Mouse (Mus musculus) hindbrain, embryonic 13.5 days (tissue): Measurements from ENCODE around the gene Ptgs1. TPM values are rescaled to one million over a fixed set of nuclear protein-coding genes. Genes with fewer than 3 reads are reported as not detected.
"Not testable (repeated sequence)": the region's sequence is repeated elsewhere in the genome, so short reads cannot be mapped to it uniquely, and the experiment has no call there.

Source experiments
- ATAC-seq: fragments of 200-750 bp; cut with Nextera tagmentation; 2 replicates; pipeline ENCODE4 v1.8.0; 2017; ENCODE audit warnings: moderate TSS enrichment; ENCODE audit not compliant: low FRiP score
- H3K27ac ChIP-seq: fragments of 300-500 bp; sonication (generic); 2 replicates; pipeline ENCODE4 v1.5.1; 2015; ENCODE audit warnings: inconsistent platforms, mild to moderate bottlenecking, moderate library complexity
- H3K27me3 ChIP-seq: fragments of 300-500 bp; sonication (generic); 2 replicates; pipeline ENCODE4 v1.6.1; 2015; ENCODE audit warnings: mild to moderate bottlenecking, inconsistent platforms
- H3K36me3 ChIP-seq: fragments of 300-500 bp; sonication (generic); 2 replicates; pipeline ENCODE4 v1.6.1; 2015; ENCODE audit warnings: mild to moderate bottlenecking, inconsistent platforms
- H3K4me1 ChIP-seq: fragments of 300-500 bp; sonication (generic); replicated peaks from 2 replicates; pipeline ENCODE4 v1.6.1; 2015; ENCODE audit warnings: inconsistent platforms
- H3K4me2 ChIP-seq: fragments of 300-500 bp; sonication (generic); 2 replicates; pipeline ENCODE4 v1.6.1; 2015; ENCODE audit warnings: inconsistent platforms, mild to moderate bottlenecking, moderate library complexity
- H3K4me3 ChIP-seq: fragments of 300-500 bp; sonication (generic); 2 replicates; pipeline ENCODE4 v1.5.1; 2015; ENCODE audit warnings: mild to moderate bottlenecking, inconsistent platforms
- H3K9ac ChIP-seq: fragments of 300-500 bp; sonication (generic); 2 replicates; pipeline ENCODE4 v1.6.1; 2015; ENCODE audit warnings: mild to moderate bottlenecking, inconsistent platforms
- H3K9me3 ChIP-seq: fragments of 300-500 bp; sonication (generic); 2 replicates; pipeline ENCODE4 v1.6.1; 2016; ENCODE audit warnings: inconsistent platforms
- WGBS: fragments of 180-500 bp; shearing (Covaris S2); methylation state at CpG from one replicate; pipeline ENCODE4 v1.1.7; 2015; 5-methylcytosine and 5-hydroxymethylcytosine counted together
- polyA plus RNA-seq: library from polyadenylated mRNA; unstranded; fragments of >200 nt; fragmentation: Nextera tagmentation; extraction: Ambion mirVana; gene quantifications from 2 replicates; pipeline ENCODE4 v1.2.1, GENCODE M21; 2015

The Ptgs1 gene
- polyA plus RNA-seq: 5.1 and 5.2 TPM in 2 replicates

DNA sequence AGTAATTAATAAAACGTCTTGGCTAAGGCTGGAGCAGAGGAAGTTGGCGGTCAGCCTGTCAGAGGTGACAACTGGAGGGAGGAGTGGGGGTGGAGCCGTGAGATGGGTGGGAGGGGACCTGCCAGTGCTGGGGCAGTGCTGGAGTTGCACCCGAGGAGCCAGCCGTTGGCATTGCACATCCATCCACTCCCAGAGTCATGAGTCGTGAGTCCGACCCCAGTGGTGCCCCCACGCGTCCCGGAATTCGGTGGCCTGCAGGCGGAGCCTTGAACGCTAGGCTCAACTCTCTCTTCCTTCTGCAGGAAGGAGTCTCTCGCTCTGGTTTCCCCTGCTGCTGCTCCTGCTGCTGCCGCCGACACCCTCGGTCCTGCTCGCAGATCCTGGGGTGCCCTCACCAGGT is at the start of gene Ptgs1:
Gene Ptgs1 (plus strand): TSS at position 61 of the 400 bp plus-strand sequence.
- peaks cover 36% of the 10 kb centered on the region for H3K27me3 ChIP-seq
- no peaks in the 10 kb centered on the region for H3K9me3 ChIP-seq
- no peak within 1 kb of the TSS for H3K27ac ChIP-seq
- H3K36me3 ChIP-seq: no peaks in the 10 kb centered on the region
- peaks cover 9% of the 10 kb centered on the region for H3K4me1 ChIP-seq
- WGBS: 3% methylated on average over 18 of the region's 18 CpGs
- peak within 1 kb of the TSS; percentile 37 for H3K4me3 ChIP-seq
- peak; percentile 59 for ATAC-seq
- peak within 1 kb of the TSS; percentile 67 for H3K9ac ChIP-seq
- peak within 1 kb of the TSS; percentile 63 for H3K4me2 ChIP-seq

- H3K4me1 ChIP-seq: not testable (repeated sequence)
- 84% methylated on average over 4 of the region's 4 CpGs for WGBS
Measured at GRCm38 (mm10) chr2:36181587-36182368, 48.4 kb upstream of the Ptgs1 start.

GRCm38 (mm10) chr2:36183278-36183677 is 46.9 kb upstream of the Ptgs1 start:
- 80% methylated on average over 2 of the region's 2 CpGs for WGBS

More at GRCm38 (mm10) chr2:36181587-36182368, 48.4 kb upstream of the Ptgs1 start:
- H3K4me2 ChIP-seq, H3K4me3 ChIP-seq, H3K27me3 ChIP-seq, H3K9me3 ChIP-seq, ATAC-seq, H3K9ac ChIP-seq, H3K27ac ChIP-seq: not testable (repeated sequence)
- peaks cover 32% of the 10 kb centered on the region for H3K36me3 ChIP-seq

GRCm38 (mm10) chr2:36184192-36184591 is 46.0 kb upstream of the Ptgs1 start:
- 85% methylated on average over 2 of the region's 2 CpGs for WGBS
- no peak overlapping the region for H3K4me2 ChIP-seq
- H3K9ac ChIP-seq: no peak overlapping the region
- no peaks in the 10 kb centered on the region for H3K4me1 ChIP-seq
- no peak for ATAC-seq
- no peak overlapping the region for H3K27ac ChIP-seq
- no peak overlapping the region for H3K4me3 ChIP-seq
- H3K27me3 ChIP-seq: no peaks in the 10 kb centered on the region
- H3K36me3 ChIP-seq: peaks cover 15% of the 10 kb centered on the region
- no peaks in the 10 kb centered on the region for H3K9me3 ChIP-seq

More at GRCm38 (mm10) chr2:36183278-36183677, 46.9 kb upstream of the Ptgs1 start:
- no peak for ATAC-seq
- Histone ChIP-seq H3K9ac (no peak overlapping the region), H3K27ac (no peak overlapping the region), H3K9me3 (no peaks in the 10 kb centered on the region), H3K27me3 (no peaks in the 10 kb centered on the region), H3K4me1 (no peaks in the 10 kb centered on the region), H3K4me3 (no peak overlapping the region), H3K36me3 (peaks cover 20% of the 10 kb centered on the region), H3K4me2 (no peak overlapping the region)

GRCm38 (mm10) chr2:36184876-36185275 is 45.4 kb upstream of the Ptgs1 start:
- ATAC-seq: no peak
- H3K9ac ChIP-seq: no peak overlapping the region
- H3K4me1 ChIP-seq: no peaks in the 10 kb centered on the region
- no peaks in the 10 kb centered on the region for H3K9me3 ChIP-seq
- 78% methylated on average over 6 of the region's 6 CpGs for WGBS
- H3K36me3 ChIP-seq: peaks cover 9% of the 10 kb centered on the region
- H3K27me3 ChIP-seq: no peaks in the 10 kb centered on the region
- H3K4me2 ChIP-seq: no peak overlapping the region
- no peak overlapping the region for H3K27ac ChIP-seq
- no peak overlapping the region for H3K4me3 ChIP-seq

GRCm38 (mm10) chr2:36189200-36189599 is 41.0 kb upstream of the Ptgs1 start:
- not testable (repeated sequence) for H3K4me1 ChIP-seq, H3K9ac ChIP-seq, H3K4me3 ChIP-seq, H3K9me3 ChIP-seq, H3K27ac ChIP-seq, H3K27me3 ChIP-seq, H3K36me3 ChIP-seq, ATAC-seq, H3K4me2 ChIP-seq
- 86% methylated on average over 6 of the region's 6 CpGs for WGBS

DNA sequence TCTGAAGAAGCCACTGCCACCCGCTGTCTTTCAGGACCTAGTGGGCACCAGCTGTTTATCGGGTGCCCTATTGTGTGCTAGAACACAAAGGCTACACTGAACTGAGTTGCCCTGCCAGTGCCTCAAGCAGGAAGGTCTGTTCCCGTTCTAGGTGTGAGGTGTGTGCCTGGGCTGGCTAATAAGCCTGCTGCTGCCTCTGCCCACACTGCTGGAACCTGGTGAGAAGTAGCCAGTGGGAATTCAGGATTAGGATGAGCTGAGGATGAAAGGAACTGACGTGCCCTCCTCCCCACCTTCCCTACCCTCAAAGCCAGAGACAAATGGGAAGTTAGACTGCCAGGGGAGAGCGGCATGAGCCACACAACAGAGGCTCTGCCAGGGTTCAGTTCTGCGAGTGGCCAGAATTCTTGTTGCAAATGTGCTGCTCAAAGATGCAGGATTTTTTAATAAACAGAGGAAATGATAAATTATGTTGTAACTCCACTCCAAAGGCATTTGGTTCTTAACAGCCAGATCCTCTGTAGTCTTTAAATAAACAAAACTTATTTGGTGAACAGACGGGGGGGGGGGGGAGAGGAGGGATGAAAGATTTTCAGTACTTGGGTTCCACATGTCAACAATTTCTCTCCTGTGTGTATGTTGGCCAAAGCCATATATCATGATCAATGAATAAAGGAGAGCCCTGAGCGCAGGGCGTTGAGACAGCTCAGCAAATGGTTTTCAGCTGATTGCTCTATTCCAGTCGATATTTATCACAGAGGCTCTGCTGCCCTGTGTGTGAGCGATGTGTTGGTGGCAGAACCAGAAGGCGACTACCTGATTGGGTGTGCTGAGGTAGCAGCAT is 38.9 kb upstream of the Ptgs1 start:
- Histone ChIP-seq H3K27me3 (no peaks in the 10 kb centered on the region), H3K36me3 (peaks cover 4% of the 10 kb centered on the region; the same call in 1 of the 2 replicates), H3K4me2 (no peak overlapping the region), H3K27ac (peak overlapping the region; percentile 40), H3K4me3 (no peak overlapping the region), H3K9me3 (no peaks in the 10 kb centered on the region), H3K9ac (0 out of 2 replicates have a peak overlapping the region, but pooled peaks have one; percentile 46), H3K4me1 (peaks cover 7% of the 10 kb centered on the region)
- peak; percentile 46; the same call in 1 of the 2 replicates for ATAC-seq
- WGBS: 57% methylated on average over 12 of the region's 12 CpGs

- H3K4me2 ChIP-seq: no peak overlapping the region
- H3K36me3 ChIP-seq: no peaks in the 10 kb centered on the region
- H3K9me3 ChIP-seq: no peaks in the 10 kb centered on the region
- 57% methylated on average over 3 of the region's 3 CpGs for WGBS
- peaks cover 17% of the 10 kb centered on the region for H3K4me1 ChIP-seq
- peaks cover 30% of the 10 kb centered on the region for H3K27me3 ChIP-seq
- H3K9ac ChIP-seq: no peak overlapping the region
- no peak overlapping the region for H3K4me3 ChIP-seq
- no peak overlapping the region for H3K27ac ChIP-seq
- ATAC-seq: no peak
Measured at GRCm38 (mm10) chr2:36197021-36197420, 33.2 kb upstream of the Ptgs1 start.

GRCm38 (mm10) chr2:36197919-36198881 is 32.0 kb upstream of the Ptgs1 start:
- ATAC-seq: peak; percentile 60
- no peaks in the 10 kb centered on the region for H3K9me3 ChIP-seq
- peak overlapping the region; percentile 45 for H3K4me2 ChIP-seq
- H3K36me3 ChIP-seq: no peaks in the 10 kb centered on the region
- H3K27ac ChIP-seq: peak overlapping the region; percentile 69
- H3K27me3 ChIP-seq: peaks cover 40% of the 10 kb centered on the region
- peaks cover 29% of the 10 kb centered on the region for H3K4me1 ChIP-seq
- peak overlapping the region; percentile 60 for H3K9ac ChIP-seq
- WGBS: 10% methylated on average over 20 of the region's 20 CpGs
- H3K4me3 ChIP-seq: 0 out of 2 replicates have a peak overlapping the region, but pooled peaks have one; percentile 3

DNA sequence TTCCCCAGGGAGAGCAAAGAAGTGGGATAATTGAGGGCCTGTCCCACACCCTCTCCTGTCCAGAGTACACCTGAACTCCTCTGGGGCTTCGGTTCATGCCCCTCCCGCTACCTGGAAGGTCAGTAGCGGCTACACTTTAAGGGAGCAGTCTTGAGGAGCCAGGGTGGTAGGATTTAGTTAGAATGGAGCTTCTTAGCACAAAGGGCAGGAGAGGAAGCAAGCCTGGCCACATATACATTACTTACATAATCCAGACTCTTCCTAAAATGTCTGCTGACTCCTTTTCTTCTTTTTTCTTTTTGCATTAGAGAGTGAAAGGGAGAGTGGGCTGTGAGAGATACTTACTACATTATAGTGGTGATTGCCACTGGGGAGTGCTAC is 31.4 kb upstream of the Ptgs1 start:
- Histone ChIP-seq H3K4me2 (peak overlapping the region; percentile 45), H3K4me3 (no peak overlapping the region), H3K27ac (peak overlapping the region; percentile 69), H3K27me3 (peaks cover 40% of the 10 kb centered on the region), H3K9me3 (no peaks in the 10 kb centered on the region), H3K36me3 (no peaks in the 10 kb centered on the region), H3K4me1 (peaks cover 35% of the 10 kb centered on the region), H3K9ac (peak overlapping the region; percentile 60)
- 13% methylated on average over 3 of the region's 3 CpGs for WGBS
- no peak for ATAC-seq

- H3K36me3 ChIP-seq: no peaks in the 10 kb centered on the region
- no peaks in the 10 kb centered on the region for H3K9me3 ChIP-seq
- no peak overlapping the region for H3K9ac ChIP-seq
- H3K27me3 ChIP-seq: peaks cover 59% of the 10 kb centered on the region
- H3K4me3 ChIP-seq: no peak overlapping the region
- H3K4me2 ChIP-seq: no peak overlapping the region
- peaks cover 41% of the 10 kb centered on the region for H3K4me1 ChIP-seq
- ATAC-seq: no peak
- 87% methylated on average over 2 of the region's 2 CpGs for WGBS
- H3K27ac ChIP-seq: no peak overlapping the region
Measured at GRCm38 (mm10) chr2:36200813-36201212, 29.4 kb upstream of the Ptgs1 start.
